Mouse (Mus musculus) heart, postnatal 0 days (tissue): Measurements from ENCODE around the gene Arhgef40.

ENCODE experiments used
- CTCF ChIP-seq: IDR thresholded peaks from 2 replicates; pipeline ENCODE4 v1.5.1; 2016; ENCODE audit warnings: antibody characterized with exemption, control low read depth, low read depth
- EP300 ChIP-seq: IDR thresholded peaks from 2 replicates; pipeline ENCODE4 v1.6.1; 2016; ENCODE audit warnings: antibody characterized with exemption, low read depth

DNA sequence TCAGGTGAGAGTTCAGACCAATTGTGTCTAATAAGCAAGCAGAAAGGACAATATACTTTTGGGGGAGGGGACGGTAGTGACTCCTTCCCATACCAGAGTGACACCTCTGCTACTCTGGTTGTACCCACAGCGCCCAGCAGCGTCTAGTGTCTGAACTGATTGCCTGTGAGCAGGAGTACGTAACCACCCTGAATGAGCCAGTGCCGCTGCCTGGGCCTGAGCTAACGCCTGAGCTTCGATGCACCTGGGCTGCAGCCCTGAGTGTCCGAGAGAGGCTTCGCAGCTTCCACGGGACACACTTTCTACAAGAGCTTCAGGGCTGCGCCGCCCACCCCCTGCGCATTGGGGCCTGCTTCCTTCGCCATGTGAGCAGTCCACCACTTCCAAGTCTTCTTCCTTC, 13.0 kb downstream of the Arhgef40 start:
- TF ChIP-seq CTCF (no peak), EP300 (no peak)
